Mouse (Mus musculus): ENCODE results near the gene Tmem72. TPM values are rescaled to one million over a fixed set of nuclear protein-coding genes. Genes with fewer than 3 reads are reported as not detected.

Gene Tmem72
- total and polyA plus RNA-seq, 3 experiments: 0.01 to 0.04 TPM; not detected in 1

DNA sequence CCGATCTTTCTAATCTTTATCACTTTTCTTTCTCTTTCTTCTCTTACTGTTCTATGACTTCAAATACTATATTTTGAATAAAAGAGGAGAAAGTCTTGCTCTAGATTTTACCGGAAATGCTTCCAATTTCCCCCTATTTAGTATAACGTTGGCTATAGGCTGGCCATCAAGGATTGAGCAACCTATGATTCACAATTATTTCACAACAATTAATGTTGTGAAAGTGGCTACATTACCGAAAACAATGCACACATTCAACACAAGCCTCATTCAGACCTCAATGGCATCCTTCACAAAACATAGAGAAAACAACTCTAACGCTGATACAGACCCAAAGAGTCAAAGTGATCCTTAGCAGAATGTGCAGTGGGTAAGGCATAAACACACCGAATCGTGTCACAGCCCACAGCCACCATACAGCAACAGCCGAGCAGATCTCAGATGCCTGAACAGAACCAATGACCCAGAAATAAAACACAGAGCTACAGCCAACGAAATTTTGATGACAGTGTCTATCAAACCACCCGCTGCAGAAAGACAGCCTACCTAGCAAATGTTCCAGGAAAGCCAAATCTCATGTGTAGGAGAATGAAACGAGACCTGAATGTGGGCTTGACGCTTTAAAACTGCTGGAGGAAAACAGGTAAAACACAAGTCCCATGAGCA lies 50.5 kb downstream of the Tmem72 start:
- Histone ChIP-seq H3K4me3 (ENCODE audit: control insufficient read depth in 1 of 2, insufficient read depth in 1 of 2, low read depth in 2 of 2, low read length in 2 of 2) (no peak overlapping the region), H3K9me3 (replicated peaks; ENCODE audit: insufficient read depth, low read length) (no peaks in the 10 kb centered on the region), H3K27me3 (ENCODE audit: control insufficient read depth in 1 of 2, insufficient read depth in 2 of 2, low read length in 2 of 2) (no peaks in the 10 kb centered on the region), H3K79me2 (ENCODE audit: control insufficient read depth, insufficient read depth, low read length, poor library complexity) (no peaks in the 10 kb centered on the region), H3K36me3 (ENCODE audit: control insufficient read depth in 1 of 2, insufficient read depth in 2 of 2, low read length in 2 of 2) (no peaks in the 10 kb centered on the region), H3K27ac (ENCODE audit: control insufficient read depth, low read depth, low read length) (no peak overlapping the region), H3K4me1 (ENCODE audit: control insufficient read depth in 1 of 2, insufficient read depth in 2 of 2, low read length in 2 of 2) (no peaks in the 10 kb centered on the region), H3K9ac (ENCODE audit: control insufficient read depth, low read depth, low read length, poor library complexity, severe bottlenecking) (no peak overlapping the region)
- DNase-seq (ENCODE audit: low read depth, low spot score): no peak
- TF ChIP-seq POLR2AphosphoS2 (IDR thresholded peaks at IDR 0.05; ENCODE audit: low read length) (no peak), MAFK (IDR thresholded peaks at IDR 0.05; ENCODE audit: borderline replicate concordance, low read depth, low read length) (no peak), MXI1 (IDR thresholded peaks at IDR 0.05; ENCODE audit: low read depth, low read length) (no peak), CTCF (IDR thresholded peaks at IDR 0.05 in 2 of 3, conservative IDR thresholded peaks at IDR 0.05 in 1 of 3; ENCODE audit: control insufficient read depth in 1 of 3, insufficient read depth in 1 of 3, low read depth in 2 of 3, low read length in 3 of 3, poor library complexity in 1 of 3, severe bottlenecking in 1 of 3) (no peak)

DNA sequence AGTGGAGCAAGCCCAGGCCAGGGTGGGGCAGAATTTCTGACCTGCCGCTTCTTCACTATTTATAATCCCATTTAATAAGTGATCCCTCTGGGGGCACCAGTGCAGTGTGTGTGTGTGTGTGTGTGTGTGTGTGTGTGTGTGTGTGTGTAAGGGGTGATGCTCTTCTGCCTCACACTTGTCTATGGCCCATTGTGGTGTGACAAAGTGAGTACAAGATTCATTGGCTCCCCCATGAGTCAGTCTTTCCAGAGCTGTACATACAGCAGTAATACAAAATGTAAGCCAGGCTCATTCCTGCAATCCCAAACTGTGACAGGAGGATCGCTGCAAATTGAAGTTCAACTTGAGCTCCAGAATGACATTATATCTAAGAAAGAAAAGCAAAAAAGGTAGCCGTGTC lies 51.9 kb downstream of the Tmem72 start:
- Histone ChIP-seq H3K4me3 (ENCODE audit: control insufficient read depth in 1 of 2, insufficient read depth in 1 of 2, low read depth in 2 of 2, low read length in 2 of 2) (no peak overlapping the region), H3K9ac (ENCODE audit: control insufficient read depth, low read depth, low read length, poor library complexity, severe bottlenecking) (no peak overlapping the region), H3K27ac (ENCODE audit: control insufficient read depth, low read depth, low read length) (no peak overlapping the region), H3K9me3 (replicated peaks; ENCODE audit: insufficient read depth, low read length) (no peaks in the 10 kb centered on the region), H3K27me3 (ENCODE audit: control insufficient read depth in 1 of 2, insufficient read depth in 2 of 2, low read length in 2 of 2) (no peaks in the 10 kb centered on the region), H3K4me1 (ENCODE audit: control insufficient read depth in 1 of 2, insufficient read depth in 2 of 2, low read length in 2 of 2) (no peaks in the 10 kb centered on the region), H3K36me3 (ENCODE audit: control insufficient read depth in 1 of 2, insufficient read depth in 2 of 2, low read length in 2 of 2) (no peaks in the 10 kb centered on the region), H3K79me2 (ENCODE audit: control insufficient read depth, insufficient read depth, low read length, poor library complexity) (no peaks in the 10 kb centered on the region)
- TF ChIP-seq MAX (IDR thresholded peaks at IDR 0.05; ENCODE audit: low read length): no peak
- TF ChIP-seq ZKSCAN1 (IDR thresholded peaks at IDR 0.05; ENCODE audit: low read depth, low read length): no peak
- TF ChIP-seq TCF12 (IDR thresholded peaks at IDR 0.05; ENCODE audit: low read depth, low read length): no peak
- no peak for TF ChIP-seq ZMIZ1 (IDR thresholded peaks at IDR 0.05; ENCODE audit: low read depth, low read length)
- TF ChIP-seq MYC (IDR thresholded peaks at IDR 0.05; ENCODE audit: low read depth, low read length): no peak
- no peak for TF ChIP-seq RCOR1 (IDR thresholded peaks at IDR 0.05; ENCODE audit: low read depth, low read length)
- TF ChIP-seq E2F4 (IDR thresholded peaks at IDR 0.05; ENCODE audit: borderline replicate concordance, low read depth, low read length): no peak
- no peak for TF ChIP-seq TBP (IDR thresholded peaks at IDR 0.05; ENCODE audit: low read depth, low read length)
- TF ChIP-seq TAL1 (IDR thresholded peaks at IDR 0.05; ENCODE audit: low read length): no peak
- no peak for TF ChIP-seq ZNF384 (IDR thresholded peaks at IDR 0.05; ENCODE audit: low read depth, low read length)
- no peak for TF ChIP-seq USF2 (IDR thresholded peaks at IDR 0.05; ENCODE audit: borderline replicate concordance in 1 of 2, insufficient read depth in 1 of 2, low read depth in 1 of 2, low read length in 2 of 2)
- TF ChIP-seq ELF1 (IDR thresholded peaks at IDR 0.05; ENCODE audit: low read depth, low read length): no peak
- no peak for TF ChIP-seq MAFK (IDR thresholded peaks at IDR 0.05; ENCODE audit: borderline replicate concordance, low read depth, low read length)
- no peak for TF ChIP-seq ZC3H11A (IDR thresholded peaks at IDR 0.05; ENCODE audit: low read depth, low read length)
- no peak for TF ChIP-seq MEF2A (IDR thresholded peaks at IDR 0.05; ENCODE audit: extremely low read depth, insufficient replicate concordance, low read depth, low read length, poor library complexity, severe bottlenecking)
- no peak for DNase-seq (ENCODE audit: low read depth, low spot score)
